Mouse (Mus musculus): Measurements from ENCODE around the gene Ect2l. TPM values are rescaled to one million over a fixed set of nuclear protein-coding genes. Genes with fewer than 3 reads are reported as not detected.

The Ect2l gene
- polyA plus RNA-seq (2012; rRNA removed) = not detected in 2 replicates

DNA sequence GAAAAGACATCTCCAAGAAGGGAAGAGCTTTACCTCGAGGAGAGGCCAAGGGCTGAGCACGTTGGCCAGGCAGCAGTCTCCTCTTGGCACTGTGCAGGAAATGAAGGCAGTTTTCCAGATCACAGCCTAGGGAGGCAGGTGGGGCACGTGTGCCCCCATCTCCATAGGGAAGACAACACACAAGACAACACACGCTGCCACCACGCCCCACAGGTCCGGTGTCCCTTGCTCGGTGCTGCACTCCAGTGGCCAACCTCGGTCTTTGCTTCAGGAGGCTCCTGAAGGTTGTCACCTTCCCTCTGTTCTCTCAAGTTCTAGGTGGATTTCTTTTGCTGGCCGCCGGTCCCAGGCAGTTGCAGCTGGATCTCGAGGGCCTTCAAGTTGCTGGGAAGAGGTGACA lies at the start of gene Ect2l:
Ect2l (minus strand) TSS at position 165 of the 400 bp plus-strand sequence.
- H3K36me3 ChIP-seq (ENCODE audit: control insufficient read depth, insufficient read depth, low read length) = peaks cover 3% of the 10 kb centered on the region; the same call in 1 of the 2 replicates
- no peak for TF ChIP-seq POLR2A (IDR thresholded peaks at IDR 0.05; ENCODE audit: low read depth, low read length)
- TF ChIP-seq CTCF (IDR thresholded peaks at IDR 0.05; ENCODE audit: extremely low read depth, insufficient read length, insufficient replicate concordance, low read depth, low read length) = peak; percentile 72
- H3K27me3 ChIP-seq (ENCODE audit: control insufficient read depth, insufficient read depth, low read length) = no peaks in the 10 kb centered on the region
- no peak within 1 kb of the TSS for H3K27ac ChIP-seq (ENCODE audit: insufficient read depth, low read depth, low read length)
- WGBS = 5% methylated on average over 11 of the region's 11 CpGs
- H3K4me3 ChIP-seq (ENCODE audit: low read depth, low read length) = no peak within 1 kb of the TSS
- H3K4me1 ChIP-seq (ENCODE audit: control insufficient read depth, insufficient read depth, insufficient read length, low read length) = peaks cover 4% of the 10 kb centered on the region; the same call in 1 of the 2 replicates

DNA sequence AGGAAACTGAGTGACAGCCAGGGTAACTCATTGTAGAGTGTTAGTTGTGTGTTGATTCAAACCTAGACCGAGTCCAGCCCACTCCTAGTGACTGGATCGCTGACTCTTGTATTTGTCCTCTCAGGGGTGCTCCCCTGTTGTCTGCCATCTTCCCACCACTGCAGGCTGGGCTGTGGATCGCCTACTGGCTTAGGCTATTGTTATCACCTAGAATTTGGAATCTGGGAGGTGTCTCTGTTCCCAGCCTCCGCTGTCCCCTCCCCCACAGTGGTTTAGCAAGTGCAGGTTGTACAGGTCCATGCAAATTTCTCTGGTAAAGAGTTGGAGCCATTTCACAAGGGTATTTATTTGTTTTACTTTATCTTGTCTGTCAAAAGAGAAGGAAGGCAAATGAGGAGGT lies 40.7 kb upstream of the Ect2l start:
- H3K4me1 ChIP-seq (ENCODE audit: control insufficient read depth, insufficient read depth, insufficient read length, low read length) = no peaks in the 10 kb centered on the region
- H3K27ac ChIP-seq (ENCODE audit: insufficient read depth, low read depth, low read length) = no peak overlapping the region
- no peak for TF ChIP-seq CTCF (IDR thresholded peaks at IDR 0.05; ENCODE audit: extremely low read depth, insufficient read length, insufficient replicate concordance, low read depth, low read length)
- TF ChIP-seq POLR2A (IDR thresholded peaks at IDR 0.05; ENCODE audit: low read depth, low read length) = no peak
- no peak overlapping the region for H3K4me3 ChIP-seq (ENCODE audit: low read depth, low read length)
- no peaks in the 10 kb centered on the region for H3K27me3 ChIP-seq (ENCODE audit: control insufficient read depth, insufficient read depth, low read length)
- WGBS = 67% methylated on average over 4 of the region's 4 CpGs
- H3K36me3 ChIP-seq (ENCODE audit: control insufficient read depth, insufficient read depth, low read length) = no peaks in the 10 kb centered on the region

DNA sequence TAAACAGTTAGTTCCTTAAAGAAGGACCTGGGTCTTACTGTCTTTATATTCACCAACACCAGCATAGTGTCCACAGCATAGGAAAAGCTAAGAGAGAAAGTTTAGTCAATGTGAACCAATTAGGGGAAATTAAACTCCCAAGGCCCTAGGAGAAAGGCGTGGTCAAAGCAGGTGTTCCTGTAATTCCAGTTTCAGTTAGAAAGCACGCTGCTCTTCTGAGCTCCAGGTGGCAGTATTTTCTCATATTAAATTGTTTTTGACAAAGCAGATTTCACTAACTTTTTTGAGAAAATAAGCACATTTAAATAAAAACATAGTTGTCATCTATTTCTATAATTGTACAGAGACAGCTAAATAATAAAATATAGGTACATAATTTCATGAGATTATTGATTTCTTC lies 32.9 kb upstream of the Ect2l start:
- Histone ChIP-seq H3K27ac (ENCODE audit: insufficient read depth, low read depth, low read length) (no peak overlapping the region), H3K4me3 (ENCODE audit: low read depth, low read length) (no peak overlapping the region), H3K36me3 (ENCODE audit: control insufficient read depth, insufficient read depth, low read length) (no peaks in the 10 kb centered on the region), H3K27me3 (ENCODE audit: control insufficient read depth, insufficient read depth, low read length) (no peaks in the 10 kb centered on the region), H3K4me1 (ENCODE audit: control insufficient read depth, insufficient read depth, insufficient read length, low read length) (no peaks in the 10 kb centered on the region)
- no peak for TF ChIP-seq POLR2A (IDR thresholded peaks at IDR 0.05; ENCODE audit: low read depth, low read length)
- no peak for TF ChIP-seq CTCF (IDR thresholded peaks at IDR 0.05; ENCODE audit: extremely low read depth, insufficient read length, insufficient replicate concordance, low read depth, low read length)
- 15% methylated on average over 2 of the region's 2 CpGs for WGBS

DNA sequence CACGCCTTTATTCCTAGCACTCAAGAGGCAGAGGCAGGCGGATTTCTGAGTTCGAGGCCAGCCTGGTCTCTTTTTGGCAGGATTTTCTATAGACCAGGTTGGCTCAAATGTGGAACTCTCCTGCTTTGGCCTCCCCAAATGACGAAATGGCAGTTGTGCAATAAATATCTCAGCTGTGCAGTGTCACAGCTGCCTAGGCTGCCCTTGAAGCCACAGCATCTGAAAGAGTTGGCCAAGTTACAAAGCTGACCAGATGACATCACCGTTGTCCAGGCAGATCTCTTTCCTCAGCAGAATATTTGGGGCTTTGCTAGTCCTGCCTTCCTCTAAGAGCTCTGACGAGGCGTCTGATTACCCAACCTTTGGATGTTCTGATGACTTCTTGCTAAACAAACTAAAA lies 26.5 kb upstream of the Ect2l start:
- Histone ChIP-seq H3K27ac (ENCODE audit: insufficient read depth, low read depth, low read length) (no peak overlapping the region), H3K4me3 (ENCODE audit: low read depth, low read length) (no peak overlapping the region), H3K36me3 (ENCODE audit: control insufficient read depth, insufficient read depth, low read length) (no peaks in the 10 kb centered on the region), H3K27me3 (ENCODE audit: control insufficient read depth, insufficient read depth, low read length) (no peaks in the 10 kb centered on the region), H3K4me1 (ENCODE audit: control insufficient read depth, insufficient read depth, insufficient read length, low read length) (no peaks in the 10 kb centered on the region; the same call in 1 of the 2 replicates)
- TF ChIP-seq POLR2A (IDR thresholded peaks at IDR 0.05; ENCODE audit: low read depth, low read length) = no peak
- no peak for TF ChIP-seq CTCF (IDR thresholded peaks at IDR 0.05; ENCODE audit: extremely low read depth, insufficient read length, insufficient replicate concordance, low read depth, low read length)
- 73% methylated on average over 7 of the region's 7 CpGs for WGBS

DNA sequence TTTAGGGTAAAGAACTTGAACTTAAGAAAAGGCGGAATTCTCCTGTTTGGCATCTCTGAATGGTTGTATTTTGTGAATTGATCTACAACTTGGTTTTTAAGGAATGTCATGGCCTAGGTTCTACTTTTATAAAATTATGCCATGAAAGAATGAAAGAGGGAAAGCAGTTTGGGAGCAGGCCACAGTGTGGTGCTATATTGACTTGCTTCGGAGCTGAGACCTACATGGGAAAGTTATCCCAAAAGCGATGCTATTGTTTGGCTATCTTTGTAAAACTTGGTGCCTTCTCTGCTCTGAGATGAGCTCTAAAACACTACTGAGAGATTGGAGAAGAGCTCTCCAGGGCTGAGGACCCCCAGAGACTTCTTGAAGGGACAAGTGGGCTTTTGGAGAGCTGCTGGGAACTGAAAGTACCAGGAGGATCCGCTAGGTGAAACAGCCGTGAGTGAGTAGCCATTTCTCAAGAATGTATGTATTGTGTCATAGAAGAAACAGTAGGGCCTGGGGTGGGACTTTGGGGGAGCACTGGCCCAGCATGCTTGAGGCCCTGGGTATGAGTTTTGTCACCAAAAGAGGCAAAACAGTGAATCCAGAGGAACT lies 25.7 kb upstream of the Ect2l start:
- 79% methylated on average over 5 of the region's 5 CpGs for WGBS
- Histone ChIP-seq H3K4me3 (ENCODE audit: low read depth, low read length) (no peak overlapping the region), H3K4me1 (ENCODE audit: control insufficient read depth, insufficient read depth, insufficient read length, low read length) (no peaks in the 10 kb centered on the region; the same call in 1 of the 2 replicates), H3K36me3 (ENCODE audit: control insufficient read depth, insufficient read depth, low read length) (no peaks in the 10 kb centered on the region), H3K27ac (ENCODE audit: insufficient read depth, low read depth, low read length) (no peak overlapping the region), H3K27me3 (ENCODE audit: control insufficient read depth, insufficient read depth, low read length) (no peaks in the 10 kb centered on the region)
- TF ChIP-seq CTCF (IDR thresholded peaks at IDR 0.05; ENCODE audit: extremely low read depth, insufficient read length, insufficient replicate concordance, low read depth, low read length) (no peak), POLR2A (IDR thresholded peaks at IDR 0.05; ENCODE audit: low read depth, low read length) (no peak)

DNA sequence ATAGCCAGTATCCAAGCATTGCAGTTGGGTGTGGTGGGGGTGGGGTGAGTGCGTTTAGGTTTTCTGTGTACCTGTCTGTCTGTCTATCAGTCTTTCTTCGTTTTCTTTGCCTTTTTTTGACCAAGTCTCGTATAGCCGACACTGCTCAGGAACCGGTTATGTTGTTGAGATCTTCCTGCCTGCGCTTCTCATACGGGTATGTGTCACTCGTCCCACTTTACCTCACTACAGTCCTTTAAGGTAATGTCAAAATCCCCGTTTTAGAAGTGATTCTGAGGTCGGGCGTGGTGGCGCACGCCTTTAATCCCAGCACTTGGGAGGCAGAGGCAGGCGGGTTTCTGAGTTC lies 24.7 kb upstream of the Ect2l start:
- TF ChIP-seq CTCF (IDR thresholded peaks at IDR 0.05; ENCODE audit: extremely low read depth, insufficient read length, insufficient replicate concordance, low read depth, low read length) (no peak), POLR2A (IDR thresholded peaks at IDR 0.05; ENCODE audit: low read depth, low read length) (no peak)
- H3K27me3 ChIP-seq (ENCODE audit: control insufficient read depth, insufficient read depth, low read length) = no peaks in the 10 kb centered on the region
- WGBS = 11% methylated on average over 14 of the region's 14 CpGs
- H3K4me3 ChIP-seq (ENCODE audit: low read depth, low read length) = peak overlapping the region; percentile 83
- no peaks in the 10 kb centered on the region; the same call in 1 of the 2 replicates for H3K4me1 ChIP-seq (ENCODE audit: control insufficient read depth, insufficient read depth, insufficient read length, low read length)
- no peaks in the 10 kb centered on the region for H3K36me3 ChIP-seq (ENCODE audit: control insufficient read depth, insufficient read depth, low read length)
- no peak overlapping the region for H3K27ac ChIP-seq (ENCODE audit: insufficient read depth, low read depth, low read length)

DNA sequence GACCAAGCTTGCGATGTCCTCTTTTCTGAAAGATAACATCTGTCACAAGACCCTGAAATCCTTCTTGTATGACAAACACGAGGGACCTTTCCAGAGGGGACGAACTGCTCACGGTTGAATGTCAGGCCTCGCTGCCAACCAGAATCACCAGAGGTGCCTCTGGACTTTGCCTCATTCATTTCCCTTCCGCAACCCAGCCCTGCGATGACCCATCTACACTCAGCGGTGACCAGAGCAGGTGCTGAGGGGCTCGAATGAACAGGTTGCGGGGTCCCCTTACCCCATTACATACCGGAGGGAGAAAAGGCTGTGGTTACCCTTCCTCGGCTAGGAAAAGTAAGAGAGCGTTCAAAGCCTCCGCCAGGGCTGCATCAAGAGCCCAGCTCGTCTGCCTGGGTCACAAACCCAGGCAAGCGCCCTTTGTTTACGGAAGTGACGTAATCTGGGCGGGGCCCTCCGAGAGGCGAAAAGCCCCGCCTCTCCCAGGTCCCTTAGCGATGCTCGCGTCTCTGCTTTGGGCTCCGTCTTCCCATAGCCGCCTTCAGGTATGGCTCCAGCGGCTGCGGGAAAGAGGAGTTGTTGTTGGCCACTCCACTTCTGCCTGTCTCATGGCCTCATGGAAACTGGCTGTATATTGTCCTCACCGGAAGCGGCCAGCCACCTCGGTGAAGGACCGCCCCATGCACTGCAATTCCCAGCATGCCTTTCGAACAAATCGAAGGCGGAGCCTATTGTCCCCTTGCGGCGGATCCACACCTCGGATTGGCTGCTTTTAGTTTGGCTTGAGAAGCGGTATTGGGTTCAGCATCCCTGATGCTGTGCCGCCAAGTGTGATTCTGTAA lies 24.1 kb upstream of the Ect2l start, which contains the start of gene Ccdc28a:
Ccdc28a (minus strand) TSS at position 439 of the 842 bp plus-strand sequence.
- Histone ChIP-seq H3K4me1 (ENCODE audit: control insufficient read depth, insufficient read depth, insufficient read length, low read length) (no peaks in the 10 kb centered on the region; the same call in 1 of the 2 replicates), H3K4me3 (ENCODE audit: low read depth, low read length) (peak within 1 kb of the TSS; percentile 83), H3K27me3 (ENCODE audit: control insufficient read depth, insufficient read depth, low read length) (no peaks in the 10 kb centered on the region), H3K27ac (ENCODE audit: insufficient read depth, low read depth, low read length) (peak within 1 kb of the TSS; percentile 80), H3K36me3 (ENCODE audit: control insufficient read depth, insufficient read depth, low read length) (no peaks in the 10 kb centered on the region)
- TF ChIP-seq CTCF (IDR thresholded peaks at IDR 0.05; ENCODE audit: extremely low read depth, insufficient read length, insufficient replicate concordance, low read depth, low read length) = peak; percentile 15; the same call in 1 of the 2 replicates
- peak; percentile 80 for TF ChIP-seq POLR2A (IDR thresholded peaks at IDR 0.05; ENCODE audit: low read depth, low read length)
- under 1% methylated on average over 41 of the region's 41 CpGs for WGBS

Data from small intestine, adult 2 months (tissue).